Mouse (Mus musculus) heart, embryonic 11.5 days (tissue): Measurements from ENCODE around the gene Olfr807. TPM values are rescaled to one million over a fixed set of nuclear protein-coding genes. Genes with fewer than 3 reads are reported as not detected.

Experiments used
- microRNA-seq: library from miRNA; unstranded; fragments of <30 nt; microRNA quantifications from one replicate; pipeline ENCODE4, GENCODE M21; 2016; ENCODE audit warnings: borderline number of aligned reads
- polyA plus RNA-seq: library from polyadenylated mRNA; unstranded; fragments of >200 nt; fragmentation: Nextera tagmentation; extraction: Ambion mirVana; gene quantifications from 2 replicates; pipeline ENCODE4 v1.2.1, GENCODE M21; 2014

The Olfr807 gene
- polyA plus RNA-seq, 1 experiment from 2014 or later: not detected

Small RNA genes within 50 kb of the gene (microRNA-seq; reads per million reads assigned to microRNA genes)
- not detected for gene Gm24485

Other genes starting within 250 kb of the Olfr807 start
- gene Olfr791, start 236.0 kb downstream of the Olfr807 start, polyA plus RNA-seq: not detected in 2 replicates
- not detected in 2 replicates for gene Olfr792, start 218.6 kb downstream of the Olfr807 start, polyA plus RNA-seq
- gene Olfr794, start 190.1 kb downstream of the Olfr807 start, polyA plus RNA-seq: not detected in 2 replicates
- gene Olfr796, start 145.2 kb downstream of the Olfr807 start, polyA plus RNA-seq: not detected in 2 replicates
- gene Olfr798, start 129.9 kb downstream of the Olfr807 start, polyA plus RNA-seq: not detected in 2 replicates
- gene Olfr799, start 120.3 kb downstream of the Olfr807 start, polyA plus RNA-seq: not detected in 2 replicates
- gene Olfr800, start 100.1 kb downstream of the Olfr807 start, polyA plus RNA-seq: not detected in 2 replicates
- gene Olfr801, start 83.9 kb downstream of the Olfr807 start, polyA plus RNA-seq: not detected in 2 replicates
- gene Olfr802, start 69.6 kb downstream of the Olfr807 start, polyA plus RNA-seq: 0.03 TPM in 1 of 2 replicates, not detected in the other
- not detected in 2 replicates for gene Olfr803, start 63.5 kb downstream of the Olfr807 start, polyA plus RNA-seq
- not detected in 2 replicates for gene Olfr804, start 54.6 kb downstream of the Olfr807 start, polyA plus RNA-seq
- gene Olfr805, start 28.4 kb downstream of the Olfr807 start, polyA plus RNA-seq: not detected in 2 replicates
- not detected in 2 replicates for gene Olfr806, start 15.9 kb downstream of the Olfr807 start, polyA plus RNA-seq
- not detected in 2 replicates for gene Olfr808, start 7.7 kb upstream of the Olfr807 start, polyA plus RNA-seq
- not detected in 2 replicates for gene Olfr809, start 16.8 kb upstream of the Olfr807 start, polyA plus RNA-seq
- gene Olfr810, start 37.1 kb upstream of the Olfr807 start, polyA plus RNA-seq: not detected in 2 replicates
- gene Olfr811, start 46.6 kb upstream of the Olfr807 start, polyA plus RNA-seq: not detected in 2 replicates
- not detected in 2 replicates for gene Olfr812, start 88.3 kb upstream of the Olfr807 start, polyA plus RNA-seq
- gene Olfr813, start 97.6 kb upstream of the Olfr807 start, polyA plus RNA-seq: not detected in 2 replicates
- not detected in 2 replicates for gene Olfr814, start 122.1 kb upstream of the Olfr807 start, polyA plus RNA-seq
- not detected in 2 replicates for gene Olfr815, start 148.1 kb upstream of the Olfr807 start, polyA plus RNA-seq
- gene Olfr816, start 157.8 kb upstream of the Olfr807 start, polyA plus RNA-seq: not detected in 2 replicates
- gene Olfr818, start 191.3 kb upstream of the Olfr807 start, polyA plus RNA-seq: not detected in 2 replicates
- not detected in 2 replicates for gene Olfr819, start 209.5 kb upstream of the Olfr807 start, polyA plus RNA-seq
- gene Olfr247, start 218.3 kb upstream of the Olfr807 start, polyA plus RNA-seq: not detected in 2 replicates
- not detected in 2 replicates for gene Gm10310, start 227.3 kb upstream of the Olfr807 start, polyA plus RNA-seq